Mouse (Mus musculus): ENCODE results near the gene Sgpp1.

DNA sequence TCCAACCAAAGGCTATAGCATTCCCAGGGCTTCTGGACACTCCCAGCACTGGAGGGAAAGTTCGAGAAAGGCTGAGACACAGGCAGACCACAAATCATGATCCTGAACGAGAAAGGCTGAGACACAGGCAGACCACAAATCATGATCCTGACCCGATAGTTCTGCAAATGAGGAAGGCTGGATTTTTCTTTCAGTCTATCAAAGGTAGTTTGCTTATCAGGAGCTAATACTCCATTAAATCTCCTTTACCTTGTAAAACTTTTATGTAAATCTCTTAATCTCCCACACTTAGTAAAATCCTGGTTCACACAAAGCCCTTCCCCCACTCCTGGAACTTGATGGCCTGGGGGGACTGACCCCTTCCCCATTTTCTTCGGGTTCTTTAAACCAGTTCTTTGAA lies 13.6 kb downstream of the Sgpp1 start:
- TF ChIP-seq EP300 (IDR thresholded peaks at IDR 0.05; ENCODE audit: low read depth) (no peak), CTCF (IDR thresholded peaks at IDR 0.05; ENCODE audit: low read depth) (no peak)

Measured in liver, embryonic 14.5 days (tissue).